In genomic region chr5:128100331-128100730, GRCm38 (mm10) we compare ENCODE assay signal across 24 mouse cellular contexts.
DNase-seq lines count a peak whose midpoint lies in the region; ATAC-seq and TF ChIP-seq lines count a peak whose summit lies in the region.
"Had no signal": no experiment of that assay in that cellular context is flagged by ENCODE, and none has a peak within 500 bp of the region (broad histone marks: within the 10 kb centered on the region; RNA-seq: fewer than 3 reads in every experiment).

No protein-coding gene starts in this region.

- H3K9ac ChIP-seq in forebrain, postnatal 0 days: no peak overlapping the region
- H3K9ac ChIP-seq in forebrain, embryonic 16.5 days (replicated peaks; ENCODE audit: low read depth, low read length): no peak overlapping the region
- H3K9ac ChIP-seq: embryonic facial prominence, embryonic 13.5 days; forebrain, embryonic 12.5 days; hindbrain, embryonic 12.5 days; hindbrain, embryonic 15.5 days had no signal

- H3K27ac ChIP-seq in forebrain, postnatal 0 days (ENCODE audit: low read depth, low read length): no peak overlapping the region
- no peak overlapping the region for H3K27ac ChIP-seq in forebrain, embryonic 16.5 days (ENCODE audit: low read length)
- H3K27ac ChIP-seq: embryonic facial prominence, embryonic 10.5 days; embryonic facial prominence, embryonic 13.5 days; forebrain, embryonic 12.5 days; heart, adult 2 months; heart, embryonic 10.5 days; hindbrain, embryonic 12.5 days; hindbrain, embryonic 15.5 days had no signal

- ATAC-seq in forebrain, postnatal 0 days: no peak
- ATAC-seq in forebrain, embryonic 16.5 days: no peak
- ATAC-seq: activated CD4-positive, CD25-positive, alpha-beta regulatory T cell, adult 4 months; intestine, postnatal 0 days had no signal

- H3K9me3 ChIP-seq in forebrain, postnatal 0 days (ENCODE audit: low read length): peaks cover 3% of the 10 kb centered on the region; the same call in 1 of the 2 replicates
- H3K9me3 ChIP-seq in forebrain, embryonic 16.5 days (ENCODE audit: control insufficient read depth, low read length): no peaks in the 10 kb centered on the region
- H3K9me3 ChIP-seq: embryonic facial prominence, embryonic 13.5 days; heart, embryonic 10.5 days had no signal

- no peak overlapping the region for H3K4me2 ChIP-seq in forebrain, postnatal 0 days (ENCODE audit: low read depth)
- no peak overlapping the region for H3K4me2 ChIP-seq in forebrain, embryonic 16.5 days (ENCODE audit: low read length)
- H3K4me2 ChIP-seq: embryonic facial prominence, embryonic 13.5 days; forebrain, embryonic 12.5 days; hindbrain, embryonic 12.5 days; hindbrain, embryonic 15.5 days had no signal

- peak; percentile 49 to 64 for DNase-seq in cerebellum, postnatal 10 days
- DNase-seq in cerebellum, adult 8-10 months: no peak
- DNase-seq in forebrain, postnatal 0 days: peak; percentile 30
- DNase-seq in right cerebral cortex, postnatal 10 days (ENCODE audit: low spot score in 2 of 2): peak; percentile 32 to 40
- DNase-seq in right cerebral cortex, postnatal 14 days: no peak
- DNase-seq: adrenal gland, adult 8-10 months; adrenal gland, postnatal 25 days; cerebellum, adult 11 months; cerebellum, adult 2 months; cerebellum, postnatal 36 days; embryo, embryonic 11 days; gastrocnemius, postnatal 25 days; heart, adult 2 months; kidney, adult 2 months had no signal

- TF ChIP-seq CTCF in forebrain, postnatal 0 days (IDR thresholded peaks at IDR 0.05; ENCODE audit: low read depth): no peak

- WGBS in forebrain, postnatal 0 days: 59% methylated on average over 5 of the region's 5 CpGs
- 76% methylated on average over 5 of the region's 5 CpGs for WGBS in forebrain, embryonic 16.5 days

- H3K4me3 ChIP-seq in forebrain, postnatal 0 days (ENCODE audit: low read depth, low read length): no peak overlapping the region
- no peak overlapping the region for H3K4me3 ChIP-seq in forebrain, embryonic 16.5 days (replicated peaks; ENCODE audit: low read length)
- H3K4me3 ChIP-seq: embryonic facial prominence, embryonic 10.5 days; embryonic facial prominence, embryonic 13.5 days; erythroblast, embryonic 14.5 days; forebrain, embryonic 12.5 days; heart, adult 2 months; heart, embryonic 10.5 days; hindbrain, embryonic 12.5 days; hindbrain, embryonic 15.5 days had no signal

- no peaks in the 10 kb centered on the region for H3K4me1 ChIP-seq in forebrain, postnatal 0 days (ENCODE audit: insufficient read depth)
- H3K4me1 ChIP-seq in forebrain, embryonic 16.5 days (replicated peaks; ENCODE audit: control insufficient read depth, insufficient read depth, low read length): no peaks in the 10 kb centered on the region
- H3K4me1 ChIP-seq: embryonic facial prominence, embryonic 10.5 days; embryonic facial prominence, embryonic 13.5 days; heart, embryonic 10.5 days; hindbrain, embryonic 12.5 days; hindbrain, embryonic 15.5 days had no signal

- no peaks in the 10 kb centered on the region for H3K27me3 ChIP-seq in forebrain, postnatal 0 days (ENCODE audit: insufficient read depth, low read length)
- H3K27me3 ChIP-seq in forebrain, embryonic 16.5 days (replicated peaks; ENCODE audit: control insufficient read depth, insufficient read depth, low read length): no peaks in the 10 kb centered on the region
- H3K27me3 ChIP-seq: embryonic facial prominence, embryonic 13.5 days; forebrain, embryonic 12.5 days; hindbrain, embryonic 12.5 days; hindbrain, embryonic 15.5 days had no signal

- no peaks in the 10 kb centered on the region for H3K36me3 ChIP-seq in forebrain, postnatal 0 days (ENCODE audit: insufficient read depth)
- H3K36me3 ChIP-seq in forebrain, embryonic 16.5 days (ENCODE audit: control insufficient read depth, insufficient read depth): no peaks in the 10 kb centered on the region
- H3K36me3 ChIP-seq: embryonic facial prominence, embryonic 10.5 days; embryonic facial prominence, embryonic 13.5 days; forebrain, embryonic 12.5 days; heart, embryonic 10.5 days; hindbrain, embryonic 12.5 days; hindbrain, embryonic 15.5 days had no signal

Comparison
In these comparisons a context has a peak if more than half of its experiments do, and no peak if none do; other contexts are left out.
1. DNase-seq: peak in cerebellum, postnatal 10 days (2 of 2), forebrain, postnatal 0 days (single experiment) and right cerebral cortex, postnatal 10 days (2 of 2); none in cerebellum, adult 8-10 months (single experiment) and right cerebral cortex, postnatal 14 days (single experiment).